Mouse (Mus musculus) brain, embryonic 18.5 days (tissue): ENCODE measurements around the gene Gimap9.

Source experiments
- DNase-seq: peaks from one replicate; pipeline ENCODE4 v3.0.0-alpha.2; 2012; ENCODE audit warnings: low read depth, low spot score

Gimap9 gene

GRCm38 (mm10) chr6:48689320-48689719 lies 13.4 kb downstream of the Gimap9 start:
- DNase-seq = no peak

- no peak for DNase-seq
Observed at GRCm38 (mm10) chr6:48692962-48693361, 17.0 kb downstream of the Gimap9 start.

- no peak for DNase-seq
Observed at GRCm38 (mm10) chr6:48696830-48697554, 21.1 kb downstream of the Gimap9 start.

DNA sequence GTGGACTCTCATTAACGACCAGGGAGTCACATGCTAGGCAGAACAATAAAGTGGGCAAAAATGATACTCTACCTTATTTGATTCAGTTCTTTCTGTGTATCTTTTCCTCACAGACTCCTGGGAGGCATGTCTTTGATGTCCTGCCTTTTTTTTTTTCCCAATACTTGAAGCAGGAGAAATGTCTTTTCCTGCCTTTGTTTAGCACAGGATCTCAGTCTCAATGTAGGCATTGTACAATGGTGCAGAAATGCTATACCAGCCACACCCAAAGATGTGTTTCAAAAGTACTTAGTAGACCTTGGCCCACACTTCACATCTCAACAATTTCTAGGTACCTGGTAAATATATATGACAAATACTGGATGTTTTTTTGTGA lies 21.6 kb downstream of the Gimap9 start:
- DNase-seq = no peak

- no peak for DNase-seq
Observed at GRCm38 (mm10) chr6:48698066-48698856, 22.3 kb downstream of the Gimap9 start.

DNA sequence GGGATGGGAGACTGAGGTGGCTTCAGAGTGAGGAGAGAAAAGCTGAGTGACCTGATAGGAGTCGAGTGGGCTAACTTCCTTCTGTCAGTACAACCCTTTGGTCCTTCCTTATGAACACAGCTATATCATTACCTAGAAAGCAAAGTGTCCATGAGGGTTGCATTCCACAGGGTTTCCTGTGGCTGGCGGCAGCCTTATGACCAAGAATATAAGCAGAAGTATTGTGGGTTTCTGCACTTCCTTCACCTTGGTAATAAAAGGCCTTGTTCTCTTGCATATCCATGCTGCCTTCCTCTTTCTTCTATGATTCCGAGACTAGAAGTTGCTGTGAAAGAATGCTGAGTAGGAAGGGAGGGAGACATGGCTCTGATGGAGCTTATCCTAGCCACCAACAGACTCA lies 23.0 kb downstream of the Gimap9 start:
- no peak for DNase-seq

- DNase-seq = no peak
Observed at GRCm38 (mm10) chr6:48700251-48701075, 24.5 kb downstream of the Gimap9 start.

DNA sequence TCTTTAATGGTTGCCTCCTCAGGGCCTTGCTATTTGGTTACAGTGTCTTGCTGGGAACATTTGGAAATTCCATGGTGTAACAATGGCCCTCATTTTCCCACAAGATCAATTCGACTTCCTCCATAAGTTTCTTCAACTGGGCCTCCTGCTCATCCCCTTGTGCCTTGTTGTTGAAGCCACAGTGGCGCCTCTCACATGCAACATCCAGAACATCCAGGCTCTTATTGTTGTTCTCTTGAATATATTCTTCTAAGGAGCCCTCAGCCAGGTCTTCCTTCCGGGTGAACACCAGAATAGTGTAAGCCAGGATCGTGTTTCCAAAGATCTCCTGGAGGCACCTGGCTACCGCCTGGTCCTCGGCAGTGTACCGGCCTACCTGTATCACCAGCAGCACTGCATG lies 26.2 kb downstream of the Gimap9 start:
- DNase-seq = no peak

DNA sequence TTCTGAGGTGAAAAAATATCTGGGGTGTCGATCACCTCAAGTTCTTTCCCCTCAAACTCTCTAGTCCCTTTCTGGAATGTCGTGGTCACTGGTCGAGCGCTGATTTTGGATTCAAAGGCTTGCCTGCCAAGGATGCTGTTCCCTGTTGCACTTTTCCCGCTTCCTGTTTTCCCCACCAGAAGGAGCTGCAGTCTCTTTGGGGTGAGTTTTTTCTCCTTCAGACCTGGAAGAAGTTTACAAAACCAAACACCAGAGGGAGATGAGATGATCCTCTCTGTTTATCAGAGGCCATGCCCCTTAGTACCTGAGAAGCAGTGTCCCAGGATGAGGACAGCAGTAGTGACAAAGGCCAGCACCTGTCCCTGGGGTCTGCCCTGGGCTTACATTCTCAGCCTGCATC lies 26.7 kb downstream of the Gimap9 start:
- DNase-seq = no peak

- no peak for DNase-seq
Observed at GRCm38 (mm10) chr6:48704146-48704545, 28.2 kb downstream of the Gimap9 start.

DNA sequence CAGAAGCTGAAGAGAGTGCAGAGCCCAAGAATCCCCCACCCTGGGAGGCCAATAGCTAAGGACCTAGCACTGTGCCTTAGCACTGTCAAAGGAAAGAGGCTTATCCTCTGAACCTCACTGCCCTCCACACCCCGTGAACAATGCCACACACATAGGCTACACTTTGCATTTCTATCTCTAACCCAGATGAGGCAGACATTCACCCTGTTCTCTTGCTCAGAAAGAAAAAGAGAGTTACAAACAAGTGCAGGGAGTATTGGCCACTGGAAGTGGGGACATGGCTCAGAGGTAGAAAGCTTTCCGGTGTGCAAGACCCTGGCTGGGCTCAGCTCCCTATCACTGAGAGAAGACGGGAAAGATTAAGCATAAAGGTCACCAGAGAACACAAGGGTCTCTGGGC lies 30.2 kb downstream of the Gimap9 start:
- DNase-seq = no peak

- no peak for DNase-seq
Observed at GRCm38 (mm10) chr6:48718455-48718854, 42.5 kb downstream of the Gimap9 start, which contains the start of the genes Gm28053 and Gimap7. Gene Gm28053, plus strand, starts transcription at chr6:48718607. Gene Gimap7, plus strand, starts transcription at chr6:48718621.

- DNase-seq = no peak
Observed at GRCm38 (mm10) chr6:48720326-48720725, 44.4 kb downstream of the Gimap9 start.

DNA sequence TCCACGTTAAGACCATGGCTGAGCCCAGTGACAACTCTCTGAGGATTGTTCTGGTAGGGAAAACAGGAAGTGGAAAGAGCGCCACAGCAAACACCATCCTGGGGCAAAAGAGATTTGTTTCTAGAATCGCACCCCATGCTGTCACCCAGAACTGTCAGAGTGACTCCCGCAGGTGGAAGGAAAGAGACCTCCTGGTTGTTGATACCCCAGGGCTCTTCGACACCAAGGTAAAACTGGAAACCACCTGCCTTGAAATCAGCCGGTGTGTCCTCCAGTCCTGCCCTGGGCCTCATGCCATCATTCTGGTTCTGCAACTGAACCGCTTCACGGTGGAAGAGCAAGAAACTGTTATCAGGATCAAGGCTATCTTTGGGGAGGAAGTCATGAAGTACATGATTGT lies 47.5 kb downstream of the Gimap9 start:
- DNase-seq = no peak

DNA sequence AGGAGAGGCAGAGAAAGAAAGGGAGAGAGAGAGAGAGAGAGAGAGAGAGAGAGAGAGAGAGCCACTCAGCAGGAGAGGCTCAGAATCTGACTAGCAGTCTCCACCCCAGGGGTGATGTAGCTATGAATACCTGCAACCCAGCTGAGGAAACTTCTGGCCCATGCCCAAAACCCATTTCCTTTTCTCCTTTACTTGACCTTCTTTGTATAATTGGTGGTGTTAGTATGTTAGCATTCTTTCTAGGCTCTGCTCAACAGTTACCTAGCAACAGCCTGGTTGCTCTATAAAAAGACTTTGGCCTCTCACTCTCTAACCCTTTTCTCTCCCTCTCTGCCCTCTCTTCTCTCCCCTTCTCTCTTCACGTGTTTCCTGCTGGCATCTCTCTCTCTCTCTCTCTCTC lies 49.5 kb downstream of the Gimap9 start:
- no peak for DNase-seq

GRCm38 (mm10) chr6:48727761-48728160 lies 51.8 kb downstream of the Gimap9 start:
- DNase-seq = no peak
